Mouse (Mus musculus) left cerebral cortex, adult 2 months (tissue): ENCODE data around the gene Aqp6. TPM values are rescaled to one million over a fixed set of nuclear protein-coding genes. Genes with fewer than 3 reads are reported as not detected.
A peak's percentile ranks its signal among the peaks of the same experiment; 100 is the strongest.

Source experiments
- DNase-seq, 2 experiments: peaks; one replicate each; pipeline ENCODE4 v3.0.0; 2021 to 2022; ENCODE audit warnings: low spot score in 2 of 2, mixed read lengths in 1 of 2; ENCODE audit errors: extremely low spot score in 1 of 2
- H3K27ac ChIP-seq: fragments of 200-600 bp; 2 replicates; pipeline ENCODE4 v1.8.1; 2022
- H3K4me3 ChIP-seq: fragments of 200-600 bp; 2 replicates; pipeline ENCODE4 v1.8.1; 2022
- CTCF ChIP-seq: fragments of 200-600 bp; IDR thresholded peaks from 2 replicates; pipeline ENCODE4 v1.8.1; 2022; ENCODE audit warnings: antibody characterized with exemption, mild to moderate bottlenecking, moderate library complexity
- intact Hi-C: fragments of 180-260 bp; cut with DNase I; formaldehyde crosslinking; loops from one replicate; pipeline ENCODE4 v1.15.1; 2025
- total RNA-seq, 2 experiments: library from RNA; stranded (reverse); gene quantifications; 2 replicates each; pipeline ENCODE4 v1.2.3; 2021

The Aqp6 gene
- total RNA-seq, 2 experiments from 2014 or later = 0.61 to 0.70 TPM

DNA sequence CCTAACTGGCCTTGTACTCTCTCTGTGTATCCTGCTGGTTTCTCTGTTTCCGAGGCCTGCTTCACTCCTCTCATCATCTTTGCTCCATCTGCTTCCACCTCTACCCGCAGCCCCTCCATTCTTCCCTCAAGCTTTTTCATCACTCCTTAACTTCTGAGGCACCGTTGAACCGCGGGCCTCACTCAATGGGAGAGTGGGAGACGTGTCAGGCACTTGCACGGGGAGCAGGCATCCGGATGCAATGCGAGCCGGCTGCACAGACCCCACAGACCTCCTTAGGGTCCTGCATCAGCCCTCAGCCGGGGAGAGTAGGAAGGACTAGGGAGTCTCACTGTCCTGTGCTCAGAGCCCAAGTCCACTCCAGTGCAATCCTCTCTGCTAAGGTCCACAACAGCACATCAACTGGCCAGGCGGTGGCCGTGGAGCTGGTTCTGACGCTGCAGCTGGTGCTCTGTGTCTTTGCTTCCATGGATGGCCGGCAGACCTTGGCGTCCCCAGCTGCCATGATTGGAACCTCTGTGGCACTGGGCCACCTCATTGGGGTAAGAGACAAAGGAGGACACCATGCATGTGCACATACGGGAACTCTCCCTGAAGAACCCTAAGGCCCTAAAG, 1.1 kb downstream of the Aqp6 start:
- Histone ChIP-seq H3K27ac (peak overlapping the region; percentile 59; the same call in 1 of the 2 replicates), H3K4me3 (no peak overlapping the region)
- intact Hi-C loops = no loop called here
- DNase-seq = no peak
- no peak for TF ChIP-seq CTCF

DNA sequence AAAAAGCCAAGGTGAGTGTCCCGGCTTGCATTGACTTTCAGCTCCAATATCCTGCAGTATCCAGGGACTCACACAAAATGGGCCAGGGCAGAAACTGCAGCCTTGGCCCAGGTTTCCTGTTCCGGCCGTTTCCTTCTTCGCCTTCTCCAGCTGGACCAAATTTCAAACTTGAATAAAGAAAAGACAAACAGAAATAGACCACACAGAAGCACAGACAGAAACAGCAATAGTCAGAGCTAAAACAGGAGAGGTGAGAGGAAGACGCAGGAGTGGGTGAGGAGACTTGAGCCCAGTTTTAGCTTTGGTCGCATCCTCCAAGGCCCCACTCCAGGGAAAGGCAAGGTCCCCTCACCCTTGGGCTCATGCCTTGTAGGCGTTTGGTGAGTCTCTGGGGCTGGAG, 2.0 kb downstream of the Aqp6 start:
- TF ChIP-seq CTCF = no peak
- intact Hi-C loops = no loop called here
- H3K4me3 ChIP-seq = no peak overlapping the region
- peak overlapping the region; percentile 59 for H3K27ac ChIP-seq
- DNase-seq = no peak

DNA sequence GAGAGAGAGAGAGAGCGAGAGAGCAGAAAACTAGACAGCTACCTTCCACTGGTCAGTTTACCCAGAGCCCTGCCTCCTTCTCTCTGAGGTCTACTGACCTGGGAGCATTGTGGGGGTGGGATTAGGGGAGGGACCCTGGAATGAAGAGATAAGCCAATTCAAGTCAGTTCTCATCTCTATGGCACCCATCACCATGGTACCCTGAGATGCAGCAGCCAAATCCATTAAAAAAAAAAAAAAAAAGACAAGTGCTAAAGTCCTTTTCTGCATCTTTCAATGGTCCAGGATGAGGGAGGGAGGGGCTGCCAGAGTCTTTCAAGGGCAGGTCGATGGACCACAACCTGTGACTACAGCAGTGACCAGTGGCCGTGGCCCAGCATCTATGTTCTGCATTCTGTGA, 4.4 kb downstream of the Aqp6 start:
- Histone ChIP-seq H3K27ac (no peak overlapping the region), H3K4me3 (no peak overlapping the region)
- no peak for DNase-seq
- TF ChIP-seq CTCF = no peak
- intact Hi-C loops = no loop called here

GRCm38 (mm10) chr15:99606515-99606914, 5.3 kb downstream of the Aqp6 start:
- no peak overlapping the region for H3K4me3 ChIP-seq
- peak in 1 of 2 experiments; percentile 51 for DNase-seq
- no peak for TF ChIP-seq CTCF
- intact Hi-C loops = no loop called here
- H3K27ac ChIP-seq = 0 out of 2 replicates have a peak overlapping the region, but pooled peaks have one; percentile 19

- TF ChIP-seq CTCF = no peak
- Histone ChIP-seq H3K4me3 (no peak overlapping the region), H3K27ac (no peak overlapping the region)
- intact Hi-C loops = no loop called here
- no peak for DNase-seq
Measured at GRCm38 (mm10) chr15:99607388-99608113, 6.4 kb downstream of the Aqp6 start.

- Histone ChIP-seq H3K4me3 (no peak overlapping the region), H3K27ac (no peak overlapping the region)
- TF ChIP-seq CTCF = no peak
- intact Hi-C loops = no loop called here
- DNase-seq = no peak
Measured at GRCm38 (mm10) chr15:99608382-99609125, 7.4 kb downstream of the Aqp6 start.

- intact Hi-C loops = no loop called here
- peak overlapping the region; percentile 15; the same call in 1 of the 2 replicates for H3K27ac ChIP-seq
- TF ChIP-seq CTCF = no peak
- DNase-seq = no peak
- no peak overlapping the region for H3K4me3 ChIP-seq
Measured at GRCm38 (mm10) chr15:99611563-99611962, 10.4 kb downstream of the Aqp6 start.

- DNase-seq = no peak
- Histone ChIP-seq H3K4me3 (no peak overlapping the region), H3K27ac (no peak overlapping the region)
- no peak for TF ChIP-seq CTCF
- intact Hi-C loops = no loop called here
Measured at GRCm38 (mm10) chr15:99614273-99614672, 13.1 kb downstream of the Aqp6 start.

GRCm38 (mm10) chr15:99614753-99615152, 13.6 kb downstream of the Aqp6 start:
- Histone ChIP-seq H3K27ac (no peak overlapping the region), H3K4me3 (no peak overlapping the region)
- intact Hi-C loops = no loop called here
- no peak for DNase-seq
- TF ChIP-seq CTCF = no peak

GRCm38 (mm10) chr15:99615246-99615645, 14.0 kb downstream of the Aqp6 start:
- no peak overlapping the region for H3K27ac ChIP-seq
- intact Hi-C loops = no loop called here
- DNase-seq = no peak
- no peak for TF ChIP-seq CTCF
- no peak overlapping the region for H3K4me3 ChIP-seq

GRCm38 (mm10) chr15:99618595-99618994, 17.4 kb downstream of the Aqp6 start:
- no peak for DNase-seq
- intact Hi-C loops = no loop called here
- Histone ChIP-seq H3K27ac (no peak overlapping the region), H3K4me3 (no peak overlapping the region)
- TF ChIP-seq CTCF = no peak

DNA sequence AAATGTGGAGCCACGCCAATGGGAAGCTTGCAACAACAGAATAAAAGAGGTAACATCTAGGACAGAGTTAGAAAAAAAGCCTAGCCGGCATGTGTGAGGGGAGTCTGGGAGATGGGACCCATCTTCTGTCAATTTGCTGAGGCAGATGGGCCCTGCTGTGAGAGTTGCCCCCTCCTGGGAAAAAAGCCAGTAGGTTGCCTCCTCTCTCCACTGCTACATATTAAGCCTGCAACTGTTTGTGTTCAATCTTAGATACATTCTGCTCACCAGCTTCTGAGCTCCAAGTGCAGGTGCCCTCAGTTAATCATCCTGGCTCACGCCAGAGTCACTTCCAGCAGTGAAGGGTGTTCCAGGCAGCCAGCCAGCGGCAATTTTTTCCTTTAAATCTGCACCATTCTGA, 18.6 kb downstream of the Aqp6 start:
- no peak for TF ChIP-seq CTCF
- H3K4me3 ChIP-seq = no peak overlapping the region
- intact Hi-C loops = no loop called here
- no peak overlapping the region for H3K27ac ChIP-seq
- DNase-seq = no peak
